Mouse (Mus musculus) gastrocnemius, postnatal 10 days (tissue): ENCODE data around the gene Ifnz. TPM values are rescaled to one million over a fixed set of nuclear protein-coding genes. Genes with fewer than 3 reads are reported as not detected.
A peak's percentile ranks its signal among the peaks of the same experiment; 100 is the strongest.
"Not testable (repeated sequence)": the region's sequence is repeated elsewhere in the genome, so short reads cannot be mapped to it uniquely, and the experiment has no call there.

ENCODE experiments used
- DNase-seq: peaks from one replicate; pipeline ENCODE4 v3.0.0; 2021; ENCODE audit warnings: mixed read lengths
- long read RNA-seq, 2 experiments: library from polyadenylated mRNA; stranded (forward); transcript quantifications; one replicate each; pipeline ENCODE4 v2.0.0; 2021
- total RNA-seq, 2 experiments: library from RNA; stranded (reverse); gene quantifications; 2 replicates each; pipeline ENCODE4 v1.2.3; 2021

The Ifnz gene
- not detected for total RNA-seq
- long read RNA-seq, experiment 1, result 0 reads
- long read RNA-seq, experiment 2, result 0 reads

DNA sequence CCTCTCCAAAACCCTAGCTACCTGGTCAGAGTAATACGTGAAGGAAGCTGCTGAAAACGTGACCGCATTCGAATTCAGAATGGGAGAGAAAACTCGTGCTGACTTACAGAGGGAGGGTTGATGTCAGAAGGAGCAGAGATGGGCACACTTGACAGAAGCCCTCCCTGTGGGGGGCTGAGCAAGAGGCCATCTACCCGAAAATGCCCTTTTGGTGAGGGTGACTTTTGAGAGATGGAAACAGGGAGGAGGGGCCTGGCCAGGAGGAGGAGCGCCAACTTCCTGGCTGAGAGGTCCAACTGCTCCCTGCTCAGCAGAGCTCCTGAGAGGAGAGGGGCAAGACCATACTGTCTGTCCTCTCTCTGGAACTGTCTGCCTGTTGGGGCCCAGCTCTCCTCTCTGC lies at the start of gene Ifnz:
TSS of gene Ifnz (plus strand) at position 301 of the 400 bp plus-strand sequence.
- DNase-seq, result not testable (repeated sequence)

DNA sequence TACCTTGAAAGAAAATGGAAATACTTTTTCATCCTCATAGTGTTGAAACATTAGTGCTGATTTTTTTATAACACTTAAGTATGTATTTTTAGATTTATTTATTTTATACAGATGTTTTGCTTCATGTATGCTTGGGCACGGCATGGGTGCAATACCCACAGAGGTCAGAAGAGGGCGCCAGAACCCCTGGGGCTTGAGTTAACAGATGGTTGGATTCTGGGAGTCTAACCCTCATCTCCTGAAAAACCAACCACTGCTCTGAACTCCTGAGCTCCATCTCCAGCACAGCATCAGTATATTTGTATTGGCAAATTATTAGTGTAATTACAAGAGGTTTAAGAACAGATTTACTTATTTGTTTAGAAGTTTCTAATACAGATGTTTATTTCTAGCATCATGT lies 43.5 kb upstream of the Ifnz start:
- DNase-seq, result peak; percentile 77

DNA sequence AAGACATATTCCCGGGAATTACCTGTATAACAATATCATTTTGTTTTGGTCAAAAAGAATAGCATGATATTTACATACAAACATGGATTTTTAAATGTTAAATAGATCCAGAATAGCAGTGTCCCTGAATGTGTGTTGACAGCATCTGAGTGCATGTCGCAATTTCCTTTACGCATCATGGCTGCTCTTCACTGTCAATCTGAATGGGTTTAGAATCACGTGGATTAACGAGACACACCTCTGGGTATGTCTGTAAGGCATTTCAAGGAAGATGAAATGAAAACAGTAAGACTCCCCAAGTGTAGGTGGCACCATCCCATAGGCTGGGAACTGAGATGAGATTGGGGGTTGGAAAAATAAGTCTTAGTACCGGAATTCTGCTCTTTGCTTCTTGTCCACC lies 42.9 kb upstream of the Ifnz start:
- no peak for DNase-seq

DNA sequence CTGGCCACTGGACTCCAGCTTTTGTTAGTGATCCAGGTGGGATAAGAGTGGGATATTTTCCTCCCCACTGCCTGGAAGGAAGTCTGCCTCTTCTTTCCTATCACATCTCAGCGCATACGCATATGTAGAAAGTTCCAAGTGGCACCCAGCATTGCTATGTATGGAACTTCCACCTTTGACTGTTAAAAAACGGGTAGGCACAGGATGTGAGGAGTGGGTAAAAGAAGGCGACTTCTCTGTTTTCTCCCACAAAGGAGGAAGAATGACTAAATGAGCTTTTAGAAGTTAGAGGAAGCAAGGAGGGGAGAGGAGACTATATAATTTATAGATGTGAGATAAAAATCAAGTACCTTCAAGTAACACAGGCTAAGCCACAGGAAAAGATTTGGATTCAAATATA lies 40.5 kb upstream of the Ifnz start:
- DNase-seq, result no peak

DNA sequence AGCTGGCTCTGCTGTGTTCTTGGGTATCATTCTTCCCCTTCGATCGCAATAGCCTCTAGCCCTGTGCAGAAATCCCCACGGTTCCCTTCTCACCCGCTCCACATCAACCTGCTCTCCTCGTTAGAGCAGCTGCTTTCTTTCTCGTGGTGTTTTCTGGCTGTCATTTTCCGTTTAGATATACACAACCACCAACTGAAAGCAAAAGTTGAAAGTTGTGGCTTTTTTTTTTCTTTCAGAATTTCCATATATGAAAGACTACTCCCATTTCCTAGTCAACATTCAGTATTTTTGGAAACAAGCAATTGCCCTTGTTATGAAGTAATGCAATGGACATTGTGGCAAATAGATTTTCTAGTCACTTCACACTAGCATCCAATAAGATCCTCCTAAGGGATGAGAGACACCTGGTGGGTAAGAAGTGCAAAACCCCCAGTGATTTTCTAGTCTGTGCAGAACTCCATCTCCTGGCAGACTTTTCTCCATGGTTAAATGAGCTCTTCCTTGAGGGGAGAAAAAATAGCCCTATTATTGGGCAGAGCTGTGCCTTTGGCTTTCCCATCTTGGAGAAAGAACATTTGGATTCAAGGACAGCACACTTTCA lies 39.1 kb upstream of the Ifnz start:
- no peak for DNase-seq

DNA sequence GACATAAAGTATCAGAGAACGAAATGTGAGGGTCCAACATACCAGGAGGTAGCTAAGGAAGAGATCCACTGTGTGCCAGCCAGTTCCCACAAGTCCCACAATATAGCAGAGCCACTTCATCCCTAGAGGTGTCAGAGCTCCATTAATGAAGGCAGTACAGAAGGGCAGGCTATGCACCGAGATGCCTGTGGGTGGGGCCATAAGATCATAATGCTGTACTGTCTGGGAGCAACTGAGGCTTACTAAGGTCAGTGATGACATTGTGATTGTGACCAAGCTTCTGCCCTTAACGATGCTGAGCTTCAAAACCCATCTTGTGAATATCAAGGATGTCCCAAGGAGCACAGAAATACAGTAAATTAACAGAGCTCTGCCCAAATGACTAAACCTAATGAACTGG lies 37.7 kb upstream of the Ifnz start:
- no peak for DNase-seq

DNA sequence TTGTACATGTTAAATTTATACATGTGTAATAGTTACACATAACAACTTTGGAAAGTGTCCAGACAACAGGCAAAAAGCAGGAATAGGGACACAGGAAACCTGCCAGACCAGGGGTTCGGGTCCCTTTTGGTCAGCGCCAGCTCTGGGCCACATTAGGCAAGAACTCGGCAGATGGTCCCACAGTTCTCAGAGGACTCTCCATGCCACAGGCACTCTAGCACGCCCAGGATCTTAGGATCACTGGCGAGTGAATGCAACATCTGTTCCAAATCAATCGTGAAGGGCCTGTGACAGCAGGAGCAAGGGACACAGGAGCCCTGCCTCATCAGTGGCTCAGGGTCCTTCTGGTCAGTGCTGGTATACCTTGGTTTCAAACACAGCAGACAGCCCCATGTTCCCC lies 32.0 kb upstream of the Ifnz start:
- DNase-seq, result no peak

DNA sequence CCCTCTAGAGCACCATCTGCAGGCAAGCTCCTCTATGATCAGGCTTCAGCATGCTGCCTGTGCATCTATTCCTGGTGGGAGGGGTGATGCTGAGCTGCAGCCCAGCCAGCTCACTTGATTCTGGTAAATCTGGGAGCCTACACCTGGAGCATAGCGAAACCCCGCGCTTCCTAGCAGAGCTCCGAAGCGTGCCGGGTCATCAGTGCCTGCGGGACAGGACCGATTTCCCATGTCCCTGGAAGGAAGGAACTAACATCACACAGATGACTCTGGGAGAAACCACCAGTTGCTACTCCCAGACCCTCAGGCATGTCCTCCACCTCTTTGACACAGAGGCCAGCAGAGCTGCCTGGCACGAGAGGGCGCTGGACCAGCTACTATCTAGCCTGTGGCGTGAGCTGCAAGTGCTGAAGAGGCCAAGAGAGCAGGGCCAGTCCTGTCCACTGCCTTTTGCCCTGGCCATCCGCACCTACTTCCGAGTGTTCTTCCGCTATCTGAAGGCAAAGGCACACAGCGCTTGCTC lies 27.1 kb upstream of the Ifnz start, which contains the start of gene Gm13271:
TSS of gene Gm13271 (plus strand) at position 51 of the 523 bp plus-strand sequence.
- DNase-seq, result peak; percentile 62

DNA sequence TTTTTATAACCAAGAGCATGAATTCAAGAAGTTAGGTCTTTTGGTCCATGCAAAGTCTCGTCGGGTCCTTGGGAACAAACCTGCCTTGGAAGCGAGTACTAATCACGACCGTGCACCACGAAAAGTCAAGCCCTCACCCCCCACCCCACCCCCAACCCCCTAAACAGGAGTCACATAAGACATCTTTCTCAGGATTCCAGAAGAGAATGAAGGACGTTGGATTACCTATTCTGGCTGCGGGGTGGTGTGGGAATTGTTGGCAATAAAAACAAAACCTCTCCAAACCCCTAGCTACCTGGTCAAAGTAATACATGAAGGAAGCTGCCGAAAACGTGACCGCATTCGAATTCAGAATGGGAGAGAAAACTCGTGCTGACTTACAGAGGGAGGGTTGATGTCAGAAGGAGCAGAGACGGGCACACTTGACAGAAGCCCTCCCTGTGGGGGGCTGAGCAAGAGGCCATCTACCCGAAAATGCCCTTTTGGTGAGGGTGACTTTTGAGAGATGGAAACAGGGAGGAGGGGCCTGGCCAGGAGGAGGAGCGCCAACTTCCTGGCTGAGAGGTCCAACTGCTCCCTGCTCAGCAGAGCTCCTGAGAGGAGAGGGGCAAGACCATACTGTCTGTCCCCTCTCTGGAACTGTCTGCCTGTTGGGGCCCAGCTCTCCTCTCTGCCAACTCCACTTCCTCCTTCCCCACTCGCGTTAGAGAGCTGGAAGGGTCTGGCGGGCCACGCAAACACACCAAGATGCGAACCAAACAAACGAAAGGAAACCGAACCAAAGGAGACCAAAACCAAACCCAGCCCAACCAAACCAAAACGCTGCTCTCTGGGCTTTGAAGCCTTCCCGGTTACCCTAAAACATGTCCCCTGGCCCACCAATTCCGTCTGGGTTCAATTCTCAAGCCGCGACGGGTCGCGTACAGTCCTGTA lies 25.1 kb upstream of the Ifnz start:
- DNase-seq, result not testable (repeated sequence)

DNA sequence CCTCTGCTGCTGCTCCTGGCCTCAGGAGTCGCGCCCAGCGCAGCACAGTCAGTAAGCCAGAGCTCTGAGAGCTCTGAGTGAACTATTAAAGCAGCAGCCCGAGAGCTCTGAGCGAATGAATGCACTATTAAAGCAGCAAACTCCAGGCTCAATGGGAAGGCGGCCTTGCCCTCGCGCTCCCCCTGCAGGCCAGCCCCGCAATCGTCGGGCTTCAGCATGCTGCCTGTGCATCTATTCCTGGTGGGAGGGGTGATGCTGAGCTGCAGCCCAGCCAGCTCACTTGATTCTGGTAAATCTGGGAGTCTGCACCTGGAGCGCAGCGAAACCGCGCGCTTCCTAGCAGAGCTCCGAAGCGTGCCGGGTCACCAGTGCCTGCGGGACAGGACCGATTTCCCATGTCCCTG lies 24.3 kb upstream of the Ifnz start:
- DNase-seq, result peak; percentile 79

DNA sequence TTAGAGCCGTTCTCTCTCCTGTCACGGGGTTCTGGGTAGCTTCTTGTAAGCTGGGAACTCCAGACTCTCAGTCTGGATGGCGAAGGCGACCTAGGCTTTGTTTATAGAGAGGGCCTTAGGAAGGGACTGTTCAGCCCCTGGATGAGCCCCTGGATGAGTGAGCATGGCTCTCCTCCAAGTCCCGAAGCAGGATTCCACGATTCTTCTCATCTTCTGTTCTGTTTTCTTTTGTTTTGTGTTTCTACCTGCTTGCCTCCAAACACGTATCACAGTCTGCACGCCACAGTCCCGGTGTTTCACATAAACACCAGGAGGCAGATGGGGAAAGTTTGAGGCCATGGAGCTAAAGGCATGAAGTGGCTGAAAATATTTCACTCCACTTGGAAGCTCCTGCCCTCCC lies 23.2 kb upstream of the Ifnz start:
- DNase-seq, result not testable (repeated sequence)

DNA sequence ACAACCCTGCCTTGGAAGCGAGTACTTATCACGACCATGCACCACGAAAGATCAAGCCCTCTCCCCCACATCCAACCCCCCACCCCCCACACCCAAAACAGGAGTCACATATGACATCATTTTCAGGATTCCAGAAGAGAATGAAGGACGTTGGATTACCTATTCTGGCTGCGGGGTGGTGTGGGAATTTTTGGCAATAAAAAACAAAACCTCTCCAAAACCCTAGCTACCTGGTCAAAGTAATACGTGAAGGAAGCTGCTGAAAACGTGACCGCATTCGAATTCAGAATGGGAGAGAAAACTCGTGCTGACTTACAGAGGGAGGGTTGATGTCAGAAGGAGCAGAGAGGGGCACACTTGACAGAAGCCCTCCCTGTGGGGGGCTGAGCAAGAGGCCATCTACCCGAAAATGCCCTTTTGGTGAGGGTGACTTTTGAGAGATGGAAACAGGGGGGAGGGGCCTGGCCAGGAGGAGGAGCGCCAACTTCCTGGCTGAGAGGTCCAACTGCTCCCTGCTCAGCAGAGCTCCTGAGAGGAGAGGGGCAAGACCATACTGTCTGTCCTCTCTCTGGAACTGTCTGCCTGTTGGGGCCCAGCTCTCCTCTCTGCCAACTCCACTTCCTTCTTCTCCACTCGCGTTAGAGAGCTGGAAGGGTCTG lies 22.2 kb upstream of the Ifnz start, which contains the start of gene Gm13283:
TSS of gene Gm13283 (plus strand) at position 510 of the 659 bp plus-strand sequence.
- DNase-seq, result peak; percentile 35

DNA sequence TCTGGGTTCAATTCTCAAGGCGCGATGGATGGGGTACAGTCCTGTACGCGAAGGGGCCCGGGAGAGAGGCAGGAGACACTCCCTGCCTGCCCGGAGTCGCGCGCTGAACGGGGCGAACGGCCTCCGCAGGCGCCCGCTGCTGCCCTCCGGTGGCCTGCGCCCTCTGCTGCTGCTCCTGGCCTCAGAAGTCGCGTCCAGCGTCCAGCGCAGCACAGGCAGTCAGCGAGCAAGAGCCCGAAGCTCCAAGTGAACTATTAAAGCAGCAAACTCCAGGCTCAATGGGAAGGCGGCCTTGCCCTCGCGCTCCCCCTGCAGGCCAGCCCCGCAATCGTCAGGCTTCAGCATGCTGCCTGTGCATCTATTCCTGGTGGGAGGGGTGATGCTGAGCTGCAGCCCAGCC lies 21.5 kb upstream of the Ifnz start:
- peak; percentile 59 for DNase-seq

DNA sequence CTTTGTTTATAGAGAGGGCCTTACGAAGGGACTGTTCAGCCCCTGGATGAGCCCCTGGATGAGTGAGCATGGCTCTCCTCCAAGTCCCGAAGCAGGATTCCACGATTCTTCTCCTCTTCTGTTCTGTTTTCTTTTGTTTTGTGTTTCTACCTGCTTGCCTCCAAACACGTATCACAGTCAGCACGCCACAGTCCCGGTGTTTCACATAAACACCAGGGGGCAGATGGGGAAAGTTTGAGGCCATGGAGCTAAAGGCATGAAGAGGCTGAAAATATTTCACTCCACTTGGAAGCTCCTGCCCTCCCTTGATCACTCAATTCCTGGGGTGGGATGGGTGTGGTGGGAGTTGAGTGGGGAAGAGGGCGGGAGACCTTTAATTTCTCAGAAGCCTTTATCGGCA lies 20.2 kb upstream of the Ifnz start:
- DNase-seq, result peak; percentile 64

DNA sequence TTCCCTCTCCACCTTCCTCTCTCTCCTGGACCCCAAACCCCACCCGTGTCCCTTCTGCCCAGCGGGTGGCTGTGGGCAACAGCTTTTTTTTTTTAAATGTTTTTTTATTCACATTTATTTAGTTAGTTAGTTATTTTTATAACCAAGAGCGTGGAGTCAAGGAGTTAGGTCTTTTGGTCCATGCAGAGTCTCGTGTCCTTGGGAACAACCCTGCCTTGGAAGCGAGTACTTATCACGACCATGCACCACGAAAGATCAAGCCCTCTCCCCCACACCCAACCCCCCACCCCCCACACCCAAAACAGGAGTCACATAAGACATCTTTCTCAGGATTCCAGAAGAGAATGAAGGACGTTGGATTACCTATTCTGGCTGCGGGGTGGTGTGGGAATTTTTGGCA lies 19.6 kb upstream of the Ifnz start:
- DNase-seq, result not testable (repeated sequence)

DNA sequence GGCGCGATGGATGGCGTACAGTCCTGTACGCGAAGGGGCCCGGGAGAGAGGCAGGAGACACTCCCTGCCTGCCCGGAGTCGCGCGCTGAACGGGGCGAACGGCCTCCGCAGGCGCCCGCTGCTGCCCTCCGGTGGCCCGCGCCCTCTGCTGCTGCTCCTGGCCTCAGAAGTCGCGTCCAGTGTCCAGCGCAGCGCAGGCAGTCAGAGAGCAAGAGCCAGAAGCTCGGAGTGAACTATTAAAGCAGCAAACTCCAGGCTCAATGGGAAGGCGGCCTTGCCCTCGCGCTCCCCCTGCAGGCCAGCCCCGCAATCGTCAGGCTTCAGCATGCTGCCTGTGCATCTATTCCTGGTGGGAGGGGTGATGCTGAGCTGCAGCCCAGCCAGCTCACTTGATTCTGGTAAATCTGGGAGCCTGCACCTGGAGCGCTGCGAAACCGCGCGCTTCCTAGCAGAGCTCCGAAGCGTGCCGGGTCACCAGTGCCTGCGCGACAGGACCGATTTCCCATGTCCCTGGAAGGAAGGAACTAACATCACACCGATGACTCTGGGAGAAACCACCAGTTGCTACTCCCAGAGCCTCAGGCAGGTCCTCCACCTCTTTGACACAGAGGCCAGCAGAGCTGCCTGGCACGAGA lies 18.4 kb upstream of the Ifnz start:
- not testable (repeated sequence) for DNase-seq

DNA sequence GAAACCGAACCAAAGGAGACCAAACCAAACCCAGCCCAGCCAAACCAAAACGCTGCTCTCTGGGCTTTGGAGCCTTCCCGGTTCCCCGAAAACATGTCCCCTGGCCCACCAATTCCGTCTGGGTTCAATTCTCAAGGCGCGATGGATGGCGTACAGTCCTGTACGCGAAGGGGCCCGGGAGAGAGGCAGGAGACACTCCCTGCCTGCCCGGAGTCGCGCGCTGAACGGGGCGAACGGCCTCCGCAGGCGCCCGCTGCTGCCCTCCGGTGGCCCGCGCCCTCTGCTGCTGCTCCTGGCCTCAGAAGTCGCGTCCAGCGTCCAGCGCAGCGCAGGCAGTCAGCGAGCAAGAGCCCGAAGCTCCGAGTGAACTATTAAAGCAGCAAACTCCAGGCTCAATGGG lies 8.4 kb upstream of the Ifnz start, which contains the start of gene Gm13290:
TSS of gene Gm13290 (plus strand) at position 301 of the 400 bp plus-strand sequence.
- not testable (repeated sequence) for DNase-seq

DNA sequence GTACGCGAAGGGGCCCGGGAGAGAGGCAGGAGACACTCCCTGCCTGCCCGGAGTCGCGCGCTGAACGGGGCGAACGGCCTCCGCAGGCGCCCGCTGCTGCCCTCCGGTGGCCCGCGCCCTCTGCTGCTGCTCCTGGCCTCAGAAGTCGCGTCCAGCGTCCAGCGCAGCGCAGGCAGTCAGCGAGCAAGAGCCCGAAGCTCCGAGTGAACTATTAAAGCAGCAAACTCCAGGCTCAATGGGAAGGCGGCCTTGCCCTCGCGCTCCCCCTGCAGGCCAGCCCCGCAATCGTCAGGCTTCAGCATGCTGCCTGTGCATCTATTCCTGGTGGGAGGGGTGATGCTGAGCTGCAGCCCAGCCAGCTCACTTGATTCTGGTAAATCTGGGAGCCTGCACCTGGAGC lies 5.3 kb upstream of the Ifnz start, which contains the start of gene Gm13289:
TSS of gene Gm13289 (plus strand) at position 301 of the 400 bp plus-strand sequence.
- not testable (repeated sequence) for DNase-seq

DNA sequence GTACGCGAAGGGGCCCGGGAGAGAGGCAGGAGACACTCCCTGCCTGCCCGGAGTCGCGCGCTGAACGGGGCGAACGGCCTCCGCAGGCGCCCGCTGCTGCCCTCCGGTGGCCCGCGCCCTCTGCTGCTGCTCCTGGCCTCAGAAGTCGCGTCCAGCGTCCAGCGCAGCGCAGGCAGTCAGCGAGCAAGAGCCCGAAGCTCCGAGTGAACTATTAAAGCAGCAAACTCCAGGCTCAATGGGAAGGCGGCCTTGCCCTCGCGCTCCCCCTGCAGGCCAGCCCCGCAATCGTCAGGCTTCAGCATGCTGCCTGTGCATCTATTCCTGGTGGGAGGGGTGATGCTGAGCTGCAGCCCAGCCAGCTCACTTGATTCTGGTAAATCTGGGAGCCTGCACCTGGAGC lies 2.4 kb upstream of the Ifnz start, which contains the start of gene Gm13272:
TSS of gene Gm13272 (plus strand) at position 301 of the 400 bp plus-strand sequence.
- not testable (repeated sequence) for DNase-seq

DNA sequence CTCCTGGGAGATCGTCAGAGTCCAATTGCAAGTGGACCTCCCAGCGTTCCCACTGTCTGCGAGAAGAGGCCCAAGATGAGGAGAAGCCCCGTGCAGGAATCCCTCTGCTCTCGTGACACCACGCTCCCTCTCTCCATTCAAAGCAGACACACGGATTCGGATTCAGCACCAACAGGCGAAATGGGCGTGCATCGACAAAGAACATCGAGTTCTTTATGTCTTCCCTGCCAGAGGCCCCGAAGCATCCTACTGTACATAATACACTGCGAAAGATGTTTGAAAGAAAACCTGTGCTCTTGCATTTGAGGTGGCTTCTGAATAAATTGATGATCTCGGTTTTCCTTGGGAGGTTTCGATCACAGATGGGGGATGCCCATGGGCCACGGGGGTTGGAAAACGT lies 1.6 kb upstream of the Ifnz start:
- DNase-seq, result peak; percentile 3

DNA sequence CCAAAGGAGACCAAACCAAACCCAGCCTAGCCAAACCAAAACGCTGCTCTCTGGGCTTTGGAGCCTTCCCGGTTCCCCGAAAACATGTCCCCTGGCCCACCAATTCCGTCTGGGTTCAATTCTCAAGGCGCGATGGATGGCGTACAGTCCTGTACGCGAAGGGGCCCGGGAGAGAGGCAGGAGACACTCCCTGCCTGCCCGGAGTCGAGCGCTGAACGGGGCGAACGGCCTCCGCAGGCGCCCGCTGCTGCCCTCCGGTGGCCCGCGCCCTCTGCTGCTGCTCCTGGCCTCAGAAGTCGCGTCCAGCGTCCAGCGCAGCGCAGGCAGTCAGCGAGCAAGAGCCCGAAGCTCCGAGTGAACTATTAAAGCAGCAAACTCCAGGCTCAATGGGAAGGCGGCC lies 404 bp downstream of the Ifnz start:
- DNase-seq, result not testable (repeated sequence)

DNA sequence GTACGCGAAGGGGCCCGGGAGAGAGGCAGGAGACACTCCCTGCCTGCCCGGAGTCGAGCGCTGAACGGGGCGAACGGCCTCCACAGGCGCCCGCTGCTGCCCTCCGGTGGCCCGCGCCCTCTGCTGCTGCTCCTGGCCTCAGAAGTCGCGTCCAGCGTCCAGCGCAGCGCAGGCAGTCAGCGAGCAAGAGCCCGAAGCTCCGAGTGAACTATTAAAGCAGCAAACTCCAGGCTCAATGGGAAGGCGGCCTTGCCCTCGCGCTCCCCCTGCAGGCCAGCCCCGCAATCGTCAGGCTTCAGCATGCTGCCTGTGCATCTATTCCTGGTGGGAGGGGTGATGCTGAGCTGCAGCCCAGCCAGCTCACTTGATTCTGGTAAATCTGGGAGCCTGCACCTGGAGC lies 3.5 kb downstream of the Ifnz start, which contains the start of gene Gm13276:
TSS of gene Gm13276 (plus strand) at position 301 of the 400 bp plus-strand sequence.
- not testable (repeated sequence) for DNase-seq
